Mouse (Mus musculus) lung, embryonic 14.5 days (tissue): ENCODE measurements around the gene Sypl. TPM values are rescaled to one million over a fixed set of nuclear protein-coding genes. Genes with fewer than 3 reads are reported as not detected.
A peak's percentile ranks its signal among the peaks of the same experiment; 100 is the strongest.

Source experiments
- ATAC-seq: fragments of 200-750 bp; cut with Nextera tagmentation; 2 replicates; pipeline ENCODE4 v1.8.0; 2017; ENCODE audit warnings: mild to moderate bottlenecking, moderate TSS enrichment, moderate library complexity; ENCODE audit not compliant: insufficient read depth
- DNase-seq: peaks from one replicate; pipeline ENCODE4 v3.0.0-alpha.2; 2015
- H3K27ac ChIP-seq: fragments of 300-500 bp; sonication (generic); 2 replicates; pipeline ENCODE4 v1.5.1; 2014; ENCODE audit warnings: low read depth, mild to moderate bottlenecking, moderate library complexity
- H3K27me3 ChIP-seq: fragments of 300-500 bp; sonication (generic); 2 replicates; pipeline ENCODE4 v1.6.1; 2014; ENCODE audit warnings: low read length, control low read depth; ENCODE audit not compliant: insufficient read depth
- H3K36me3 ChIP-seq: fragments of 300-500 bp; sonication (generic); 2 replicates; pipeline ENCODE4 v1.6.1; 2014; ENCODE audit warnings: control low read depth; ENCODE audit not compliant: insufficient read depth
- H3K4me1 ChIP-seq: fragments of 300-500 bp; sonication (generic); 2 replicates; pipeline ENCODE4 v1.6.1; 2014; ENCODE audit warnings: antibody characterized with exemption, control low read depth; ENCODE audit not compliant: insufficient read depth
- H3K4me2 ChIP-seq: fragments of 300-500 bp; sonication (generic); 2 replicates; pipeline ENCODE4 v1.6.1; 2014; ENCODE audit warnings: mild to moderate bottlenecking
- H3K4me3 ChIP-seq: fragments of 300-500 bp; sonication (generic); 2 replicates; pipeline ENCODE4 v1.5.1; 2014; ENCODE audit warnings: low read depth, low read length
- H3K9ac ChIP-seq: fragments of 300-500 bp; sonication (generic); 2 replicates; pipeline ENCODE4 v1.6.1; 2014
- H3K9me3 ChIP-seq: fragments of 300-500 bp; sonication (generic); 2 replicates; pipeline ENCODE4 v1.6.1; 2016; ENCODE audit warnings: low read depth, low read length, control low read depth
- CTCF ChIP-seq: IDR thresholded peaks from 2 replicates; pipeline ENCODE4 v1.5.1; 2016; ENCODE audit warnings: antibody characterized with exemption, low read depth
- WGBS: fragments of 180-500 bp; shearing (Covaris S2); extraction: QIAGEN DNeasy Blood & Tissue Kit; methylation state at CpG from one replicate; pipeline ENCODE4 v1.1.7; 2014; 5-methylcytosine and 5-hydroxymethylcytosine counted together
- polyA plus RNA-seq: library from polyadenylated mRNA; unstranded; fragments of >200 nt; fragmentation: Nextera tagmentation; extraction: Ambion mirVana; gene quantifications from 2 replicates; pipeline ENCODE4 v1.2.1, GENCODE M21; 2014

Sypl gene
- 133 and 139 TPM in 2 replicates for polyA plus RNA-seq

DNA sequence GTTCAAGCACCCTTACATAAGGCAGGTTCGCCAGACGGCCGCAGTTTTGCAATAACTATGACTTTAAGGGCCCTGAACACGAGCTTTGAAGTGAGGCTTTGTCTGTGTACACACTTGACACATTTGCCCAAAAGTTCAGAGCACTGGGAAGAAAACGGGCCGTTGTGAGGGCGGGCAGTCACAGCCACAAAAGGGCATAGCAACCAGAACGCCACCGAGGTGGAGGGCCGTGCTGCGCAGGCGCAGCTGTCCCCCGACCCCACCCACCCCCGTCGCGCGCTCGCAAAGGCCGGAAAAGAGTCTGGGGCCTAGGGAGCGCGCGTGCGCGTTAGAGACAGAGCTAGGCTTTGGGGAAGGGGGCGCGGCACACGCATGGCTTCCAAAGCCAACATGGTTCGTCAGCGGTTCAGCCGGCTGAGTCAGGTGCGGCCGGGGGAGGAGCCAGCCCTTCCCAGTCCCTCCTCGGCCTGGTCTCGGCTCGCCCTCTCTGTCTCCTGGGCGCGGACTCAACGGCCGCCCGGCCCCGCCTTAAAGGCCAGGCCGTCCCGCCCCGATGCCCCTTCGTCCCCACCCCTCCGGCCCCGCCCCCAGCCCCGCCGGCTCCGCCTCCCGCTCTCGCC, at the start of gene Sypl:
Gene Sypl, plus strand, starts transcription at position 296 of the 620 bp plus-strand sequence.
- peak within 1 kb of the TSS; percentile 80 for H3K9ac ChIP-seq
- H3K36me3 ChIP-seq, result no peaks in the 10 kb centered on the region
- peaks cover 8% of the 10 kb centered on the region for H3K4me1 ChIP-seq
- ATAC-seq, result peak; percentile 99
- peak within 1 kb of the TSS; percentile 82 for H3K4me3 ChIP-seq
- peak within 1 kb of the TSS; percentile 98 for H3K27ac ChIP-seq
- H3K9me3 ChIP-seq, result no peaks in the 10 kb centered on the region
- H3K4me2 ChIP-seq, result peak within 1 kb of the TSS; percentile 68
- no peak for TF ChIP-seq CTCF
- H3K27me3 ChIP-seq, result no peaks in the 10 kb centered on the region
- DNase-seq, result peak; percentile 99
- under 1% methylated on average over 48 of the region's 52 CpGs for WGBS

- Histone ChIP-seq H3K36me3 (no peaks in the 10 kb centered on the region), H3K4me3 (no peak overlapping the region), H3K4me1 (no peaks in the 10 kb centered on the region), H3K9ac (no peak overlapping the region), H3K4me2 (no peak overlapping the region), H3K9me3 (no peaks in the 10 kb centered on the region), H3K27ac (no peak overlapping the region), H3K27me3 (no peaks in the 10 kb centered on the region)
- 53% methylated on average over 10 of the region's 10 CpGs for WGBS
- TF ChIP-seq CTCF, result no peak
- no peak for DNase-seq
- ATAC-seq, result no peak
These were observed 44.0 kb upstream of the Sypl start for GRCm38 (mm10) chr12:32909686-32910085.

DNA sequence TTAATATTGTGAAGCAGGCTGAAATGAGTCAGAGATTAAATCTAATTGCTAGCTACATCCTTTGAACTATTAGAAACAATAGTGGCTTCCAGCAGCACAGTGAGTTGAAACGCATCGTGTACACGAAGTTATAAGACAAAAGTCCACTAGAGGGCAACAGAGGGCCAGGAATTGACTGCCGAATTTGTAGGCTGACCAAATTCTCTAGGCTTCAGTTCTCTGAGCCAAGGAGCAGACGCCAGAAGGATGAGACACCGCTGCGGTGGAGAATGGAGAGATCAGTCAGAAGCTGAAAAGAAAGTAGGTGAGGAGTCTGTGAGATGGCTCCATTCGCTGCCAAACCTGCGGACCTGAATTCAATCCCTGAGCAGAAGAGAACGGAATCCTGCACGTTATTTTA, 43.6 kb upstream of the Sypl start:
- H3K4me3 ChIP-seq, result no peak overlapping the region
- no peaks in the 10 kb centered on the region for H3K27me3 ChIP-seq
- peak; percentile 86 for TF ChIP-seq CTCF
- H3K36me3 ChIP-seq, result no peaks in the 10 kb centered on the region
- H3K9ac ChIP-seq, result no peak overlapping the region
- ATAC-seq (peak; percentile 78), DNase-seq (peak; percentile 98)
- H3K4me2 ChIP-seq, result peak overlapping the region; percentile 44
- no peaks in the 10 kb centered on the region for H3K9me3 ChIP-seq
- H3K4me1 ChIP-seq, result no peaks in the 10 kb centered on the region
- 16% methylated on average over 11 of the region's 11 CpGs for WGBS
- no peak overlapping the region for H3K27ac ChIP-seq

GRCm38 (mm10) chr12:32910560-32911194, 43.0 kb upstream of the Sypl start:
- no peaks in the 10 kb centered on the region for H3K9me3 ChIP-seq
- H3K4me2 ChIP-seq, result peak overlapping the region; percentile 44
- peak; percentile 77 for TF ChIP-seq CTCF
- H3K27me3 ChIP-seq, result no peaks in the 10 kb centered on the region
- no peaks in the 10 kb centered on the region for H3K36me3 ChIP-seq
- no peak overlapping the region for H3K9ac ChIP-seq
- H3K4me1 ChIP-seq, result no peaks in the 10 kb centered on the region
- H3K4me3 ChIP-seq, result no peak overlapping the region
- DNase-seq, result peak; percentile 85
- peak; percentile 49; the same call in 1 of the 2 replicates for ATAC-seq
- 33% methylated on average over 15 of the region's 15 CpGs for WGBS
- H3K27ac ChIP-seq, result no peak overlapping the region

- Histone ChIP-seq H3K36me3 (no peaks in the 10 kb centered on the region), H3K9ac (no peak overlapping the region), H3K4me2 (no peak overlapping the region), H3K27me3 (no peaks in the 10 kb centered on the region), H3K4me3 (no peak overlapping the region), H3K27ac (no peak overlapping the region), H3K9me3 (no peaks in the 10 kb centered on the region), H3K4me1 (no peaks in the 10 kb centered on the region)
- 46% methylated on average over 4 of the region's 4 CpGs for WGBS
- DNase-seq (no peak), ATAC-seq (no peak)
- TF ChIP-seq CTCF, result no peak
These were observed 42.1 kb upstream of the Sypl start for GRCm38 (mm10) chr12:32911569-32911968.

- no peak overlapping the region for H3K4me3 ChIP-seq
- ATAC-seq (no peak), DNase-seq (no peak)
- TF ChIP-seq CTCF, result no peak
- no peak overlapping the region for H3K27ac ChIP-seq
- H3K36me3 ChIP-seq, result no peaks in the 10 kb centered on the region
- no peak overlapping the region for H3K9ac ChIP-seq
- WGBS, result 42% methylated on average over 5 of the region's 5 CpGs
- no peak overlapping the region for H3K4me2 ChIP-seq
- H3K4me1 ChIP-seq, result no peaks in the 10 kb centered on the region
- no peaks in the 10 kb centered on the region for H3K9me3 ChIP-seq
- no peaks in the 10 kb centered on the region for H3K27me3 ChIP-seq
These were observed 40.9 kb upstream of the Sypl start for GRCm38 (mm10) chr12:32912772-32913171.

DNA sequence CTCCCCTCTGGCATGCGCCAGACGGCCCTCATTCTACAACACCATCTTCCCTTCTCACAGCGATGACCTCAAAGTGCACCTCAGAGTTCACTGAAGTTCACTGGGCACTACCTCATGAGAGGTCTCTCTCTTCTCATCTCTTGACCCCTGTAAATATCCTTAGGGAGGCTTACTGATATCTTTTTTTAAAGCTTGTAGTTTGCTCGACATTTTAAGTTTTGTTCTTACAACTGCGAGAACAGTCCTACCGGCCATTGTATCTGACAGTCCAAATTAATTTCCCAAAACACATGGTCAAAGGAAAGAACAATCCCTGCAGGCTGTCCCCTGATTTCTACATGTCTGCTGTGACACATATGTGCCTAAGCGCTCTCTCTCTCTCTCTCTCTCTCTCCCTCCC, 35.0 kb upstream of the Sypl start:
- DNase-seq, result no peak
- no peaks in the 10 kb centered on the region for H3K9me3 ChIP-seq
- H3K4me3 ChIP-seq, result no peak overlapping the region
- H3K27me3 ChIP-seq, result no peaks in the 10 kb centered on the region
- no peak for ATAC-seq
- no peak overlapping the region for H3K9ac ChIP-seq
- H3K36me3 ChIP-seq, result no peaks in the 10 kb centered on the region
- 56% methylated on average over 7 of the region's 7 CpGs for WGBS
- no peaks in the 10 kb centered on the region for H3K4me1 ChIP-seq
- TF ChIP-seq CTCF, result no peak
- no peak overlapping the region for H3K27ac ChIP-seq
- H3K4me2 ChIP-seq, result no peak overlapping the region
